ENCODE assay signal across 36 mouse cellular contexts in the genomic region with DNA sequence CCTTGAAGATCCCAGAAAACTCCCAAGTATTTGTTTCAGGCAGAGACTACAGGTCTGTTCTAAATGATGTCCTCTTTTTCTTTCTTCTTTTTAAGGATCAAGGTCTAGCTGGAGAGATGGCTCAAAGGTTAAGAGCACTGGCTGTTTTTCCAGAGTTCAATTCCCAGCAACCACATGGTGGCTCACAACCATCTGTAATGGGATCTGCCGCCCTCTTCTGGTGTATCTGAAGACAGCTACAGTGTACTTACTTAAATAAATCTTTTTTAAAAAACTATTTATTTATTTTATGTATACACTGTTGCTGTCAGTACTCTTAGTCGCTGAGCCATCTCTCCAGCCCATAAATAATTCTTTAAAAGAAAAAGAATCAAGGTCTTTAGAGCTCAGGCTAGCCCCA. TPM values are rescaled to one million over a fixed set of nuclear protein-coding genes. Genes with fewer than 3 reads are reported as not detected.
A peak's percentile ranks its signal among the peaks of the same experiment; 100 is the strongest.
DNase-seq lines count a peak whose midpoint lies in the region; ATAC-seq and TF ChIP-seq lines count a peak whose summit lies in the region.
"Had no signal": no experiment of that assay in that cellular context is flagged by ENCODE, and none has a peak within 500 bp of the region (broad histone marks: within the 10 kb centered on the region; RNA-seq: fewer than 3 reads in every experiment).

No protein-coding gene starts in this region.

- no peak overlapping the region for H3K4me2 ChIP-seq in forebrain, postnatal 0 days (ENCODE audit: low read depth)
- no peak overlapping the region for H3K4me2 ChIP-seq in forebrain, embryonic 15.5 days (replicated peaks)
- no peak overlapping the region for H3K4me2 ChIP-seq in kidney, postnatal 0 days (ENCODE audit: low read length)
- H3K4me2 ChIP-seq in lung, embryonic 14.5 days, result no peak overlapping the region
- H3K4me2 ChIP-seq: forebrain, embryonic 13.5 days; heart, embryonic 15.5 days; kidney, embryonic 15.5 days; limb, embryonic 12.5 days; liver, embryonic 11.5 days; lung, embryonic 15.5 days; midbrain, embryonic 12.5 days had no signal

- no peaks in the 10 kb centered on the region for H3K9me3 ChIP-seq in forebrain, postnatal 0 days (ENCODE audit: low read length)
- no peaks in the 10 kb centered on the region for H3K9me3 ChIP-seq in forebrain, embryonic 15.5 days
- H3K9me3 ChIP-seq in kidney, postnatal 0 days (replicated peaks; ENCODE audit: low read length), result no peaks in the 10 kb centered on the region
- no peaks in the 10 kb centered on the region for H3K9me3 ChIP-seq in lung, embryonic 14.5 days (ENCODE audit: low read depth, low read length)
- H3K9me3 ChIP-seq: forebrain, embryonic 13.5 days; heart, embryonic 10.5 days; heart, embryonic 15.5 days; kidney, embryonic 15.5 days; limb, embryonic 12.5 days; lung, embryonic 15.5 days; midbrain, embryonic 12.5 days had no signal

- H3K4me3 ChIP-seq in forebrain, postnatal 0 days (ENCODE audit: low read depth, low read length), result no peak overlapping the region
- no peak overlapping the region for H3K4me3 ChIP-seq in forebrain, embryonic 15.5 days
- H3K4me3 ChIP-seq in kidney, postnatal 0 days (replicated peaks; ENCODE audit: low read depth, low read length), result no peak overlapping the region
- no peak overlapping the region for H3K4me3 ChIP-seq in lung, embryonic 14.5 days (ENCODE audit: low read depth, low read length)
- H3K4me3 ChIP-seq: forebrain, embryonic 13.5 days; heart, embryonic 10.5 days; heart, embryonic 15.5 days; kidney, embryonic 15.5 days; limb, embryonic 12.5 days; lung, embryonic 15.5 days; midbrain, embryonic 12.5 days had no signal

- WGBS in forebrain, postnatal 0 days, result 74% methylated on average over 2 of the region's 2 CpGs
- 75% methylated on average over 2 of the region's 2 CpGs for WGBS in forebrain, embryonic 15.5 days
- 68% methylated on average over 2 of the region's 2 CpGs for WGBS in kidney, postnatal 0 days
- 63% methylated on average over 2 of the region's 2 CpGs for WGBS in lung, embryonic 14.5 days

- no peak for ATAC-seq in forebrain, postnatal 0 days
- no peak for ATAC-seq in forebrain, embryonic 15.5 days (replicated peaks)
- no peak for ATAC-seq in kidney, postnatal 0 days (replicated peaks; ENCODE audit: low FRiP score, low read depth)
- ATAC-seq in lung, embryonic 14.5 days (ENCODE audit: insufficient read depth), result no peak
- ATAC-seq: activated CD4-positive, CD25-positive, alpha-beta regulatory T cell, adult 4 months; forebrain, embryonic 13.5 days had no signal

- H3K36me3 ChIP-seq in forebrain, postnatal 0 days (ENCODE audit: insufficient read depth), result peaks cover 73% of the 10 kb centered on the region
- H3K36me3 ChIP-seq in forebrain, embryonic 15.5 days, result peaks cover 56% of the 10 kb centered on the region
- H3K36me3 ChIP-seq in kidney, postnatal 0 days (ENCODE audit: insufficient read depth, low read length), result peaks cover 56% of the 10 kb centered on the region
- peaks cover 94% of the 10 kb centered on the region for H3K36me3 ChIP-seq in lung, embryonic 14.5 days (ENCODE audit: insufficient read depth)

- H3K27me3 ChIP-seq in forebrain, postnatal 0 days (ENCODE audit: insufficient read depth, low read length), result no peaks in the 10 kb centered on the region
- no peaks in the 10 kb centered on the region for H3K27me3 ChIP-seq in forebrain, embryonic 15.5 days
- no peaks in the 10 kb centered on the region for H3K27me3 ChIP-seq in kidney, postnatal 0 days (ENCODE audit: insufficient read depth, low read length)
- no peaks in the 10 kb centered on the region for H3K27me3 ChIP-seq in lung, embryonic 14.5 days (ENCODE audit: insufficient read depth, low read length)
- H3K27me3 ChIP-seq: forebrain, embryonic 13.5 days; heart, embryonic 15.5 days; kidney, embryonic 15.5 days; limb, embryonic 12.5 days; lung, embryonic 15.5 days; megakaryocyte, embryonic 14.5 days; midbrain, embryonic 12.5 days had no signal

- H3K27ac ChIP-seq in forebrain, postnatal 0 days (ENCODE audit: low read depth, low read length), result no peak overlapping the region
- no peak overlapping the region for H3K27ac ChIP-seq in forebrain, embryonic 15.5 days (replicated peaks)
- H3K27ac ChIP-seq in kidney, postnatal 0 days, result no peak overlapping the region
- no peak overlapping the region for H3K27ac ChIP-seq in lung, embryonic 14.5 days (ENCODE audit: low read depth)
- H3K27ac ChIP-seq: forebrain, embryonic 13.5 days; heart, embryonic 10.5 days; heart, embryonic 15.5 days; kidney, embryonic 15.5 days; limb, embryonic 12.5 days; lung, embryonic 15.5 days; midbrain, embryonic 12.5 days had no signal

- no peak for DNase-seq in forebrain, postnatal 0 days
- no peak for DNase-seq in kidney, postnatal 0 days (ENCODE audit: low spot score)
- DNase-seq in kidney, adult 18-20 months, result no peak
- DNase-seq in lung, embryonic 14.5 days, result no peak
- no peak for DNase-seq in lung, adult 18-20 months
- peak; percentile 51 for DNase-seq in R1 (ENCODE audit: low read depth, low spot score)
- no peak for DNase-seq in spleen, postnatal 10 days (ENCODE audit: low spot score in 2 of 2)
- DNase-seq: adrenal gland, adult 2 months; cerebellum, adult 9-10 months; cerebellum, postnatal 36 days; kidney, adult 11 months; kidney, postnatal 36 days; layer of hippocampus, adult 9-11 months; lung, postnatal 4 days; retina, postnatal 1 day; right cerebral cortex, postnatal 14 days; thymus, adult 18-20 months; thymus, postnatal 25 days had no signal

- no peaks in the 10 kb centered on the region for H3K4me1 ChIP-seq in forebrain, postnatal 0 days (ENCODE audit: insufficient read depth)
- H3K4me1 ChIP-seq in forebrain, embryonic 15.5 days, result peaks cover 20% of the 10 kb centered on the region
- no peaks in the 10 kb centered on the region for H3K4me1 ChIP-seq in kidney, postnatal 0 days (replicated peaks; ENCODE audit: insufficient read depth, low read length)
- no peaks in the 10 kb centered on the region for H3K4me1 ChIP-seq in lung, embryonic 14.5 days (ENCODE audit: insufficient read depth)
- H3K4me1 ChIP-seq: kidney, embryonic 15.5 days; limb, embryonic 12.5 days had no signal

- peak; percentile 30; the same call in 1 of the 2 replicates for TF ChIP-seq CTCF in forebrain, postnatal 0 days (IDR thresholded peaks at IDR 0.05; ENCODE audit: low read depth)
- peak; percentile 41; the same call in 1 of the 2 replicates for TF ChIP-seq CTCF in kidney, postnatal 0 days (IDR thresholded peaks at IDR 0.05; ENCODE audit: low read depth)
- TF ChIP-seq CTCF in lung, embryonic 14.5 days (IDR thresholded peaks at IDR 0.05; ENCODE audit: low read depth), result 0 out of 2 replicates have a peak, but pooled peaks have one; percentile 28

- no peak overlapping the region for H3K9ac ChIP-seq in forebrain, postnatal 0 days
- H3K9ac ChIP-seq in forebrain, embryonic 15.5 days (replicated peaks), result no peak overlapping the region
- H3K9ac ChIP-seq in kidney, postnatal 0 days (ENCODE audit: low read depth, low read length), result no peak overlapping the region
- H3K9ac ChIP-seq in lung, embryonic 14.5 days, result no peak overlapping the region
- H3K9ac ChIP-seq: forebrain, embryonic 13.5 days; heart, embryonic 15.5 days; kidney, embryonic 15.5 days; limb, embryonic 12.5 days; lung, embryonic 15.5 days; midbrain, embryonic 12.5 days had no signal

RNA-seq across cellular contexts. Expression of gene Coro1c, which starts 38.7 kb away (rescaled TPM):
- 159 and 178 TPM in 2 replicates for total RNA-seq in forebrain, postnatal 0 days (2014; rRNA removed)
- polyA plus RNA-seq in forebrain, postnatal 0 days (2015; fragmentation: Nextera tagmentation; extraction: Ambion mirVana), result 148 and 167 TPM in 2 replicates
- 221 and 224 TPM in 2 replicates for polyA plus RNA-seq in forebrain, embryonic 15.5 days (2015; fragmentation: Nextera tagmentation; extraction: Ambion mirVana)
- polyA plus RNA-seq in kidney, postnatal 0 days (2015; fragmentation: Nextera tagmentation; extraction: Ambion mirVana), result 69.5 and 86.7 TPM in 2 replicates
- 151 and 165 TPM in 2 replicates for polyA plus RNA-seq in lung, embryonic 14.5 days (2014; fragmentation: Nextera tagmentation; extraction: Ambion mirVana)

RNA-seq across cellular contexts. Expression of gene Ssh1, which starts 46.4 kb away (rescaled TPM):
- total RNA-seq in forebrain, postnatal 0 days (2014; rRNA removed), result 7.9 and 11.5 TPM in 2 replicates
- 8.2 and 10.4 TPM in 2 replicates for polyA plus RNA-seq in forebrain, postnatal 0 days (2015; fragmentation: Nextera tagmentation; extraction: Ambion mirVana)
- polyA plus RNA-seq in forebrain, embryonic 15.5 days (2015; fragmentation: Nextera tagmentation; extraction: Ambion mirVana), result 12.8 and 13.8 TPM in 2 replicates
- polyA plus RNA-seq in kidney, postnatal 0 days (2015; fragmentation: Nextera tagmentation; extraction: Ambion mirVana), result 9.9 and 10.0 TPM in 2 replicates
- polyA plus RNA-seq in lung, embryonic 14.5 days (2014; fragmentation: Nextera tagmentation; extraction: Ambion mirVana), result 25.0 and 29.9 TPM in 2 replicates

RNA-seq across cellular contexts. Expression of gene Dao, which starts 56.2 kb away (rescaled TPM):
- total RNA-seq in forebrain, postnatal 0 days (2014; rRNA removed), result not detected in 2 replicates
- not detected in 2 replicates for polyA plus RNA-seq in forebrain, postnatal 0 days (2015; fragmentation: Nextera tagmentation; extraction: Ambion mirVana)
- not detected in 2 replicates for polyA plus RNA-seq in forebrain, embryonic 15.5 days (2015; fragmentation: Nextera tagmentation; extraction: Ambion mirVana)
- 35.3 and 42.7 TPM in 2 replicates for polyA plus RNA-seq in kidney, postnatal 0 days (2015; fragmentation: Nextera tagmentation; extraction: Ambion mirVana)
- not detected in 2 replicates for polyA plus RNA-seq in lung, embryonic 14.5 days (2014; fragmentation: Nextera tagmentation; extraction: Ambion mirVana)
- total RNA-seq: adrenal gland, adult 2 months; gastrocnemius, adult 8-10 months; heart, postnatal 25 days; left cerebral cortex, postnatal 14 days; monocyte, adult 5-6 weeks had no signal
- polyA plus RNA-seq: adrenal gland, adult 2 months; embryonic facial prominence, embryonic 11.5 days; forebrain, embryonic 13.5 days; heart, embryonic 10.5 days; heart, embryonic 15.5 days; hindbrain, embryonic 11.5 days; limb, embryonic 12.5 days; liver, embryonic 11.5 days; lung, embryonic 15.5 days; midbrain, embryonic 12.5 days; neural tube, embryonic 14.5 days had no signal

Comparison
In these comparisons a context has a peak if more than half of its experiments do, and no peak if none do; other contexts are left out.
1. RNA of gene Dao, which starts 56.2 kb away (polyA plus RNA-seq): 35.3 to 42.7 TPM in kidney, postnatal 0 days; not detected in lung, embryonic 14.5 days, not detected in forebrain, postnatal 0 days and not detected in forebrain, embryonic 15.5 days; every median in the first group is over 10 times any median in the second.
2. Peak in every context shown above with its lines, with median percentiles within 50 percentile points of each other: CTCF ChIP-seq.